Mouse (Mus musculus) kidney, postnatal 4 days (tissue): ENCODE measurements around the gene Arhgap24.

Experiments
- DNase-seq, 2 experiments: peaks; one replicate each; pipeline ENCODE4 v3.0.0; 2021; ENCODE audit warnings: mixed read lengths in 2 of 2

Arhgap24 gene

GRCm38 (mm10) chr5:102481215-102482211, at the start of gene Arhgap24:
Gene Arhgap24 (plus strand): TSS chr5:102481391.
- peak; percentile 69 to 80 for DNase-seq

DNA sequence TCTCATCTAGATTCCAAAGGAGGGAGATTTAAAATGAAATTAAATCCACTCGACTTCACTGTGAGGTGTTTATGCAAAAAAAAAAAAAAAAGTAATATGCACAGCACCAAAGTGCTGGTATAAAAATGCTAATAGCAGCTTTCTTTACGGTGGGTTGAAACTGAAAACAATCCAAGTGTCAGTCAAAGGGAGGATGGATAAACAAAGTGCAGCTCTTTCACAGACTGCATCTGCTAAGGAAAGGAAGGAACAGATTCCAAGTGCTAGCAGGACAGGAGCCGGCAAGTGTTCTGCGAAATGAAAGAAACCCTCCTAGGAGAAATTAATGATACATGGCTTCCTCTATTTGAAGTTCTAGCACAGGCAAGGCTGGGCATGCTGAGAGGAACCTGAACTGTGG, 47.0 kb upstream of the Arhgap24 start:
- DNase-seq: no peak

DNA sequence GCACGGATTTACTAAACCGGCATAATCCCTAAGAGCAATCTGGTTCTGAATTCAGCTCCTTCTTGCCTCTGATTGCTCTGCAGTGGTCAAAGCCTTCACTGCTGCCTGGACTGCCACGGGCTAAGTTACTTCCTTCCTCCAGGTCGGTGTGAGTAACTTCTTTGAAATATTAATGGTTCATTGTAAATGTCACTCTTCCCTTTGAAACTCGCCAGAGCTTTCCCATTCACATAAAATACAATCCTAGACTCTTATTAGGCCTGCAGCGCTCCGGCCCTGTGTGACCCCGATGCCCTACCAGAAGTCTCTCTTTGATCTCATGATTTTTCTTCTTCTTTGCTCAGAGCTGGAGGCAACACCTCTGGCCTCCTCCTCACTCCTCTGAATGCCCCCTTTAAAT, 44.6 kb upstream of the Arhgap24 start:
- DNase-seq: no peak

DNA sequence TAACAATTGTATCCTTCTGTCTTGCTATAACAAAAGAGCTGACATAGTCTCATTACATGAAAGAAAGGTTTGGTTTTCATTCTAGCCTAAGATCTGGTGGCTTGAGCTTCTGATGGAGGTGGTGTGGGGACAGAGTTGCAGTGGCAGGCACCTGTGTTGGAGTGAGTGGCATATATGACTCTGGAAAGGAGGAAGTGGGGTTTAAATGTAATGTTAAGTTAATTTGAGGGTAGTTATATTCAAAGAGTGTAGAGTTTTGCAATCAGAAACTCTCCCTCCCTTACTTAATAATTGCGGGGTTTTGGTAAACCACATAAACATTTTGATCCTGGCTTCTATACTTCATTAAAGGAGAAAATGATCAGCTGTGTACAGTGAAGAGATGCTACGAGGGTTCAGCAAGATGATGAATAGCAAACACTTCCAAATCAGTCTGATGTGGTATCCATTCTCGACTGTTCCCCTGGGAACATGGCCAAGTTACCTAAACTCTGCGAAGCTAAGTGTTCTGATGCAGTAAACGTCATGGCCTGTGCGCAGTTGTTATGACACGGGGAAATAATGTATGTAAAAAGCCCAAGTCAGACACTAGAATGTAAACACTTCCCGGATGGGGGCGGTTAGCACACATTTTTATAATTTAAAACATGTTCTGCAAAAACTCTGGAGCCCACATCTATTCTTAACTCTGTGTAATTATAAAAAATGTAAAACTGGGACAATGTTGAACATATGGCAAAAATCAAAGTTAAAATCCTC, 41.9 kb upstream of the Arhgap24 start:
- no peak for DNase-seq

GRCm38 (mm10) chr5:102447436-102447835, 33.8 kb upstream of the Arhgap24 start:
- DNase-seq: no peak

- no peak for DNase-seq
Measured at GRCm38 (mm10) chr5:102450897-102451296, 30.3 kb upstream of the Arhgap24 start.

DNA sequence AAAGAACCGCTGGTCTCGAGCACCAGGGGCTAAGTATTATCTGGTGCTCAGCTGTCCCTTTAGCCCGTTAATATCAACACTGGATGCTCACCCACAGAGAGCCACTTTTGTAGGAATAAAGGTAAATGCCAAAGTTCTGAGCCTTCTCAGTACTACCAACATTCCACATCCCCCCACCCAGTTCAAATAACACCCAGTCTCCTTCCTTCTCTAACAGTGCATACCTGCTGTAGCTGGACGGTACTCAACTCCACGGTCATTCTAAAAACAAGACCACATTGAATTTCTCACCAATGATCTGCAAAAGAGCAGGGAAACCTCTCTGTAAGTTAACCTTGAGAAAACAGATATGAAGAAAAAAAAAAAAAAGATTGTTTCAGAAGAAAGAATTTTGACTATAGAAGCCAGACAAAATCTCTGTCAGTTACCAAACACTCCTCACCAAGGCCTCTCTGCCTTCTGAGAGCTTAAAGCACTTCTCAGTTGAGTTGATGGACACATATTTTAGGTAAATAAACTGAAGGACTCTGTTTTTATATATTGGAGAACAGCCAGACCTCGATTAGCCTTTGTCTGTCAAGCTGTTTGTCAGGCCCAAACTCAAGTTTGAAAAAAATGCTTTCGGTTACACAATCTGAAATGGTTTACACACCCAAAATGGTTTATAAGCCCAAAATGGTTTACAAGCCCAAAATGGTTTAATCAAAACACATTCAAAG, 29.0 kb upstream of the Arhgap24 start:
- DNase-seq: no peak

GRCm38 (mm10) chr5:102453324-102453723, 27.9 kb upstream of the Arhgap24 start:
- no peak for DNase-seq

DNA sequence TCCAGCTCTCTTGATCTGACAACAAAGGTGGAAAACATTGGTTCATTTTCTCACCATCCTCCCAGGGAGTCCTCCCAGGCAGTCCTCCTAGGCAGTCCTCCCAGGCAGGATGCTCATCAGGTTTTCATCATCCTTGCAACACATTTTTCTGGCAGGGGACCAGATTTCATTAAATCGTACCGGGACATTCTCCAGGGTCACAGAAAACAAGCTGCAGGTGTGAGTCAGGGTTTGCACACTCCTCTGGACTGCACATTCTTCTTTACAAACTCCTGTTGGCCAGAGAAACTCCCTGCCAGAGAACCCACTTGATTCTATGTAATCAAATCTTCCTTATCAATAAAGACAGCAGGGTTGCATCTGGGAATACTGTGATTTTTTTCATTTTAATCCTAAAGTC, 25.9 kb upstream of the Arhgap24 start:
- no peak for DNase-seq

DNA sequence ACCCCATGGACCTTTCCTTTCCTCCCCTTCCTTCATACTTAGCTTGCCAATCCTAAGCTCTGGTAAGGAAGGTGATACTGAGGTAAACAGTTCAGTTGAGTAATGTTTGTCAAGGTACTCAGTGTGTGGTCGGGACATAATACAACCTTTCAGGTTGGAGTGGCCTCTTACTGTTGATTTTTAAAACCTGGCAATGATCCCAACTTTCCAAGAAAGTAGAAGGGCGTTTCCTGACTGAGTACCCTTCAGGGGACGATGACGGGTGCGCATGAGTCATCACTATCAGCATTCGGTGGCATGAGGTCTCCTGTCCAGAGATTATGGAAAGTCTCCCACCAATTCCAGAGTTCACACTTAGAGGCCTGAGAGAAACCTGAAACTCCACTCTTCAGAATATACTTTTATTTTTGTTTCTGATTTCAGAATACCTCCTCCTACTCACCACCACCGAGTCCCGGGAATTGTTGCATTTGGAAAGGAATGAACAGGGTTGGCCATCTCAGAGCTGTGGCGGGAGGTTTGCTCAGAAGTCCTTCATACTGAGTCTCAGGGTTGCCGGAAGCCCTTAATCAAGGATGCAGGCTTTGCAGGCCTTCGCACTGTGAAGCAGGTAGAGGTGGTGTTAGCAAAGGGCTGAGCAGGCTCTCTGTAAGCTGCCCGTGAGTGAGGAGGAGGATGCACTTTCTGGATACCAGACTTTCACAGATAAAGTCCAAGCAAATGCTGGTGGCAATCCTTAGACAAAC, 20.6 kb upstream of the Arhgap24 start:
- DNase-seq: no peak

DNA sequence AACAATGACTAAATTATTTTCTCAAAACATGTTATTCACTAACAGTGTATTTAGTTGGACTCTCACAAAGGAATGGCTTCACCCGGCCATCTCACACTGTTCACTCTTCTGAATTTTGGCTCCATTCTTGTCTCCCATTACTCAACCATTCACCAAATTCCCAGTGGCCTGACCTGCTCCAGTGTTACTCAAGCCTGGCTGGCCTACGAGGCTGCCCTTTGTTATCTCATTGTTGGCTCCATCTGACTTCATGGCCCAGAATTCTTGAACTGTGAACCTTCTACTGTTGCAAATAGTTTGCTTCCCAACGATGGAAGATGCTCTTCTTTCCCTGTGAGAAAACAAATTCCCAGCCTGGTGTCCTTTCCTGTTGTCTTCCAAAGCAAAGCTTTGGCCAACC, 18.2 kb upstream of the Arhgap24 start:
- no peak for DNase-seq

DNA sequence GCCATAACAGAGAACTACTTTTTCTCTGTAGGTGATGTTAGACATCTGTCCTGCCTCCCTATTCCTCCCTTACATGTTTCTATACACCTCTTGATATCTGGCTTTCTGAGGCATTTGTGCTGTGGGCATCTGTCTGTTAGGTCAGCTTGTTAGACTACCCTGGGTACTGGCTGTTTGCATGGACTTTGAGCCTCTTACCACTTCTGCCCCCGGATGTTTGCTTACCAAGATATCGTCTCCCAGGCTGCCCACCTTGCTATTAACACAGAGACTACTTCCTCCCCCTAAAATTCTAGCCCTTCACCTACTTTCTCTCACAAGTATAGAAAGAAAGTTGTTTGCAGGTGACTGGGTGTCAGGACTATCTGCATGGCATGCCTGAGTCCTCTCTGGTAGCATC, 15.8 kb upstream of the Arhgap24 start:
- no peak for DNase-seq

GRCm38 (mm10) chr5:102468292-102468691, 12.9 kb upstream of the Arhgap24 start:
- DNase-seq: no peak

GRCm38 (mm10) chr5:102470284-102470683, 10.9 kb upstream of the Arhgap24 start:
- no peak for DNase-seq

- no peak for DNase-seq
Measured at GRCm38 (mm10) chr5:102478076-102478475, 3.1 kb upstream of the Arhgap24 start.

- DNase-seq: no peak
Measured at GRCm38 (mm10) chr5:102483285-102483975, 2.2 kb downstream of the Arhgap24 start.

- no peak for DNase-seq
Measured at GRCm38 (mm10) chr5:102491554-102491953, 10.4 kb downstream of the Arhgap24 start.

DNA sequence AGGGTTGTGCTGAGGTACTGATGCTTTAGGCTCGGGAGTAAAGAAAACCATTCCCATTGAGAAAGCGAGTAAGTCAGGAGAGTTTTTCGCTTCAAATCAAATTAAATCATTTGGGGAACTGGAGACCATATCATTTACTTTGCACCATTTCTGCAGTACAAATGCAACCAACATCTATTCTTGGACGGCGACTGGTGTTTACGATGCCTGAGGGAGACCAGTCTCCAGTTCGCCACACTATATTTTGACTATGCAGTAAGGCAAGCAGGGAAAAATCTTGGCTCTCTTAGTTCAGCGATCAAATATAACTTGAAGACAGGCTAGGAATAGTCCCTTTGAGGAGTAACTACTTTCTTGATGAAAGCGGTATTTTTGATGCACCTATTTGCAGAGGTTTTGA, 11.0 kb downstream of the Arhgap24 start:
- no peak for DNase-seq

DNA sequence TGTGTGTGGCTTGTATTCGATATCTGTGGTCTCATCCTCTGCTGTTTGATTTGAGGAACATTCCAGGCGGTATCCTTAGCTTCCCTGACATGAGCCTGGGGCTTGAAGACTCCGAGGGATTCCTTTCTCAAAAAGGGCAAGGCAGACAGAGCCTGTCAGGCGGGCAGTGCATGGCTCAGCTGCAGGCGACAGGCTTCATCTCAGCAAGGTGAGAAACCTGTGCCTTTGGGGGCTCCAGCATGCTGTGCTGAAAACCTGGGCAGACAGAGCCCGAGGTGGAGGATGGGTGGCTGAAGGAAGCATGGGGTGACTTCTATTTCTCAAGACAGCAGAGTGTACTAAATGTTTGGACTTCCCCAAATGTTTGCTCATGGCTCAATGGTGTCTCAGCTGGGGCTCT, 13.6 kb downstream of the Arhgap24 start:
- no peak for DNase-seq

- DNase-seq: no peak
Measured at GRCm38 (mm10) chr5:102497205-102497604, 16.0 kb downstream of the Arhgap24 start.

DNA sequence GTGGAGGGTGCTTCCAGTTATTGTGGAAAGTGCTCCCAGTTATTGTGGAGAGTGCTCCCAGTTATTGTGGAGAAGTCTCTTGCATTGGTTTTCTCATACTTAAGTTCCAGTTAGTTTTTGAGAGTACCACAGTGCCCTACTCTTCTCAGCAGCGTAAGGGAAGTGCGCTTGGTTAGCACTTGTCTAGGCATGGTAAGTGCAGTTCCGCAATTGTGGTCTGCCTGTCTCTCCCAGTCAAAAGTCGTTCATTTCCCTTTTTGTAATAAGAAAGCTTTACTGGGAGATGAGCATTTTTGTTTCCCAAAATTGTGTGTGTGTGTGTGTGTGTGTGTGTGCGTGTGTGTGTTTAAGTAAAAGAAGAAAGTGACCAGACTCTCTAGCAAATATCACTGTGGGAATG, 17.6 kb downstream of the Arhgap24 start:
- no peak for DNase-seq

DNA sequence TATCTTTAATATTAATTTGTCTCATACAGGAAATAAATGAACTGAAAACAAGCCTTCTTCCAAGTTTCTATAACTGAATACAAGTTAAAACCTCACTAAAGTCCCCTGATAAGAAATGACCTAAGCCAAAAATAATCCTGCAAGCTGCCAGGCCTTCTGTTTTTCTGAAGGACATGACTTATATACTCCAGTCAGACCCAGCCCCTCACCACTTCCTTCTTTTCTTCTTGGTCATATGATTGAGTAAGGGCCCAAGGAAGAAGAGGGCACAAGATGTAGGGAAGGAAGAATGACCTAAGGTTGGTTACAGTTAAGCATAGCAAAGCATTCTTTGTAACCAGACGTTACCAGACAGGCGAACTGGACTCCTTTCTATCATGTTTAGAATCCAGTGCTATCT, 21.1 kb downstream of the Arhgap24 start:
- DNase-seq: peak in 1 of 2 experiments; percentile 9
